Mouse (Mus musculus): ENCODE measurements at regions not wholly inside any gene's neighbourhood (a gene's known extent, or its start where the extent isn't known, plus 50 kb on each side); places are given as distances from the start of the nearest gene placed in this dataset.

- TF ChIP-seq CTCF (IDR thresholded peaks at IDR 0.05; ENCODE audit: low read depth, low read length): no peak
- no peak for TF ChIP-seq POLR2A (IDR thresholded peaks at IDR 0.05; ENCODE audit: extremely low read depth, insufficient read depth, low read length)
Measured at GRCm38 (mm10) chr3:57128606-57129005, 173.2 kb downstream of the Tm4sf1 start.

All from liver, adult 2 months (tissue).